Mouse (Mus musculus) neural tube, embryonic 14.5 days (tissue): Measurements from ENCODE around the gene Ube3b. TPM values are rescaled to one million over a fixed set of nuclear protein-coding genes. Genes with fewer than 3 reads are reported as not detected.

Experiments used
- ATAC-seq: fragments of 200-750 bp; cut with Nextera tagmentation; 2 replicates; pipeline ENCODE4 v1.8.0; 2017; ENCODE audit warnings: low read depth, mild to moderate bottlenecking, moderate TSS enrichment, moderate library complexity
- H3K27ac ChIP-seq: fragments of 300-500 bp; sonication (generic); 2 replicates; pipeline ENCODE4 v1.5.1; 2014; ENCODE audit warnings: low read depth, mild to moderate bottlenecking, control low read depth, low read length, moderate library complexity, mixed read lengths
- H3K27me3 ChIP-seq: fragments of 300-500 bp; sonication (generic); 2 replicates; pipeline ENCODE4 v1.6.1; 2014; ENCODE audit warnings: low read length; ENCODE audit not compliant: control insufficient read depth, insufficient read depth
- H3K36me3 ChIP-seq: fragments of 300-500 bp; sonication (generic); 2 replicates; pipeline ENCODE4 v1.6.1; 2014; ENCODE audit warnings: low read length, mixed read lengths; ENCODE audit not compliant: control insufficient read depth, insufficient read depth
- H3K4me1 ChIP-seq: fragments of 300-500 bp; sonication (generic); 2 replicates; pipeline ENCODE4 v1.6.1; 2014; ENCODE audit warnings: low read length; ENCODE audit not compliant: control insufficient read depth, insufficient read depth
- H3K4me2 ChIP-seq: fragments of 300-500 bp; sonication (generic); 2 replicates; pipeline ENCODE4 v1.6.1; 2014; ENCODE audit warnings: mild to moderate bottlenecking, low read depth, low read length, control low read depth
- H3K4me3 ChIP-seq: fragments of 300-500 bp; sonication (generic); 2 replicates; pipeline ENCODE4 v1.5.1; 2014; ENCODE audit warnings: low read depth, low read length, control low read depth, mixed read lengths
- H3K9ac ChIP-seq: fragments of 300-500 bp; sonication (generic); replicated peaks from 2 replicates; pipeline ENCODE4 v1.6.1; 2014; ENCODE audit warnings: low read depth, mild to moderate bottlenecking, control low read depth, low read length, mixed read lengths
- H3K9me3 ChIP-seq: fragments of 300-500 bp; sonication (generic); 2 replicates; pipeline ENCODE4 v1.6.1; 2016; ENCODE audit warnings: low read length; ENCODE audit not compliant: control insufficient read depth
- WGBS: fragments of 180-500 bp; shearing (Covaris S2); extraction: QIAGEN DNeasy Blood & Tissue Kit; methylation state at CpG from one replicate; pipeline ENCODE4 v1.1.7; 2014; 5-methylcytosine and 5-hydroxymethylcytosine counted together
- polyA plus RNA-seq: library from polyadenylated mRNA; unstranded; fragments of >200 nt; fragmentation: Nextera tagmentation; extraction: Ambion mirVana; gene quantifications from 2 replicates; pipeline ENCODE4 v1.2.1, GENCODE M21; 2014

The Ube3b gene
- polyA plus RNA-seq, 1 experiment from 2014 or later, result 46.7 TPM

DNA sequence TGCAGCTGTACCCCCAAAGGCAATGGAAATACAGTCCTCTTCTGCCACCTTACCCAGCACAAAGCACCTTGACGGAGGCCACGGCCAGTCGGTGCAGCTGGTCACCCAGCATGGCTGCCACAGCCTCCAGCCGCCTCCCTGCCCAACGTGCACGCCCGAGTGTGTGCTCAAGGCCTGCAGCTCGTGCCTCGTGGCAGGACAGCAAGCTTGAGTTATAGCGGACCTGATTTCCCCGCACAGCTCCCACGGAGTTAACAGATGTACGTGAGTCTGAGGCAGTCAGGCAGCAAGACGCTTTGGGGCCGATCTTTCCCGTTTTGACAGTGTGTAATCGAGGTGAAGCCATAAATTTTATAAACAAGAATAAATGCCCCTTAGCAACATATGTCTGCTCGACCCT lies 48.2 kb downstream of the Ube3b start:
- peak; percentile 41; the same call in 1 of the 2 replicates for ATAC-seq
- no peak overlapping the region for H3K9ac ChIP-seq

DNA sequence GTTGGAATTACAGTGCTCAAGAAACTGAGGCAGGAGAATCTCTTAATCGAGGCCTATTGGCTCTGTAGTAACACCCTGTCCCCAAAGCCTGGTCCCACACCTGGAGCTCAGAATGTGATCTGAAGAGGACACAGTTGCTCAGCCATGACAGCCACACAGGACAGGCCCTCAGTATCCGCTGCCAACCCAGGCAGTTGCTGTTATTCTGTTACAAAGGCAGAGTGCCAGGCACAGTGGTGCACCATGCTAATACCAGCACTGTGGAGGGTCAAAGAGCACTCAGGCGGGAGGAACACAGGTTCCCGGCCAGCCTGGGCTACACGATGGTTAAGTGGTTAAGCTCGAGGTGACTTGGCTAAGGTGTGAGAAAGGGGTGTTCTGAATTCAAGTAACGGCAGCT lies 49.4 kb downstream of the Ube3b start:
- WGBS, result 88% methylated on average over 7 of the region's 7 CpGs
- Histone ChIP-seq H3K4me1 (0 out of 2 replicates have a peak, but pooled peaks cover 10% of the 10 kb centered on the region), H3K27ac (no peak overlapping the region), H3K36me3 (no peaks in the 10 kb centered on the region), H3K27me3 (no peaks in the 10 kb centered on the region), H3K9me3 (no peaks in the 10 kb centered on the region), H3K4me3 (no peak overlapping the region), H3K4me2 (no peak overlapping the region), H3K9ac (no peak overlapping the region)
- ATAC-seq, result no peak

More for the DNA sequence above, 48.2 kb downstream of the Ube3b start:
- 27% methylated on average over 18 of the region's 18 CpGs for WGBS
- Histone ChIP-seq H3K36me3 (no peaks in the 10 kb centered on the region), H3K4me2 (no peak overlapping the region), H3K9me3 (no peaks in the 10 kb centered on the region), H3K27ac (no peak overlapping the region; the same call in 1 of the 2 replicates), H3K27me3 (no peaks in the 10 kb centered on the region), H3K4me3 (no peak overlapping the region), H3K4me1 (0 out of 2 replicates have a peak, but pooled peaks cover 10% of the 10 kb centered on the region)

DNA sequence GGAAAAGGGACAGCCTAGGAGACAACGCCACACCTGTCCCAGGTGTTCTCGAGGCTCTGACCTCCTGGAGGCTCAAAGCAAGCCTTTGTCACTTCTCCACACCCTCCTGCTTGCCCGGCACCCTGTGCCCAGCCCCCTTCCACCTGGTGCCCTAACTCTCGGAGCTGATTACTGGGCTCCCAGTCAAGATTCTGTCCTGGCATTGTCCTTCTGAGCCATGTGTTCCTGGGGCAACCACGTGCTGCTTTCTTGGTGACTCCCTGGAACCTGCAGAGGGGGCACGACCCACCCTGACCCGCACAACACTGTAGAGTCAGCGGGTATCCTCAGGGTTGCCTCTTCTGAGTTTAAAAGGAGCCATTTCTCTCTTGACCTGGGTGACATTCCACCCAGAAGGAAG lies 54.0 kb downstream of the Ube3b start:
- Histone ChIP-seq H3K9ac (no peak overlapping the region), H3K4me1 (0 out of 2 replicates have a peak, but pooled peaks cover 5% of the 10 kb centered on the region), H3K4me2 (no peak overlapping the region), H3K27me3 (no peaks in the 10 kb centered on the region), H3K4me3 (no peak overlapping the region), H3K36me3 (peaks cover 3% of the 10 kb centered on the region; the same call in 1 of the 2 replicates), H3K27ac (no peak overlapping the region), H3K9me3 (no peaks in the 10 kb centered on the region)
- no peak for ATAC-seq
- 92% methylated on average over 8 of the region's 8 CpGs for WGBS

DNA sequence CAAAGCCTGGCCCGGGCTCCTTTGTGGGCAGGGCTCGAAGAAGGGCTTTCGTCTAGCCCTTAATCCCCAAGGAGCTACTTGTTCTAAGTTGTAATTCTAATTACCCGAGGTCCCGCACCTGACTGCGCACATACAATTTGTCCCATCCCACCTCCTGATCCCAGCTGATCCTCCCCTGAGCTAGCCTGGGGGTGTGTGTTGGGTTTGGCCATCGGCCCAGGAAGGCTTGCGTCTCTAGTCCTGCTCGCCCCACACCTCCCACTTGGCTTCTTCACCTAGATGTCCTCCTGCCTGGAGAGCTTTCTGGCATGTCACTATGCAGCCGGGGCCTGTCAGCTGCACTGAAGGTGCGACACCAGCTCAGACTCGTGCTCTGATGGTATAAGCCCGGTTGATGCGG lies 55.2 kb downstream of the Ube3b start:
- H3K36me3 ChIP-seq, result peaks cover 3% of the 10 kb centered on the region; the same call in 1 of the 2 replicates
- no peak for ATAC-seq
- H3K4me3 ChIP-seq, result no peak overlapping the region
- WGBS, result 89% methylated on average over 14 of the region's 14 CpGs
- H3K9me3 ChIP-seq, result no peaks in the 10 kb centered on the region
- H3K9ac ChIP-seq, result no peak overlapping the region
- H3K4me2 ChIP-seq, result no peak overlapping the region
- H3K4me1 ChIP-seq, result 0 out of 2 replicates have a peak, but pooled peaks cover 4% of the 10 kb centered on the region
- H3K27ac ChIP-seq, result no peak overlapping the region
- H3K27me3 ChIP-seq, result no peaks in the 10 kb centered on the region

- Histone ChIP-seq H3K27ac (peak within 1 kb of the TSS; percentile 75), H3K9me3 (no peaks in the 10 kb centered on the region), H3K4me2 (peak within 1 kb of the TSS; percentile 78), H3K36me3 (0 out of 2 replicates have a peak, but pooled peaks cover 4% of the 10 kb centered on the region), H3K4me3 (peak within 1 kb of the TSS; percentile 75), H3K9ac (peak within 1 kb of the TSS; percentile 72), H3K27me3 (no peaks in the 10 kb centered on the region), H3K4me1 (peaks cover 7% of the 10 kb centered on the region; the same call in 1 of the 2 replicates)
- peak; percentile 98 for ATAC-seq
- 3% methylated on average over 43 of the region's 43 CpGs for WGBS
Observed at GRCm38 (mm10) chr5:114443566-114444367, 63.4 kb downstream of the Ube3b start, which contains the start of the genes Mmab and Mvk. Gene Mmab (minus strand): TSS chr5:114444060. Gene Mvk (plus strand): TSS chr5:114444269.

DNA sequence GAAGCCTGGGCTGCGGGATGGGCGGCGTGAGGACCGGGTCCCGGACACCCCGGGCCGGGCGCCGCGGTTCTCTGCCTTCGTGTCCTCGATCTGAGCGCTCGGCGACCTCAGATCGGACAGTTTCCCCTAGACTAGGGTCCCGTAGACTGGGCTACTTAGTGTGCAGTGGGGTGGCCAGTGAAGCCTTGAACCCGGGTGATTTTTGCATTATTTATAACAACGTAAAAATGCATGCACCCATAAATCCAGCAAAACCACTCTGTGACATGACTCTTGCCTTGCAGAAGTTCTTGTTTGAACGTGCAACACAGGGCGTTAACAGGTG lies 63.9 kb downstream of the Ube3b start:
- ATAC-seq, result no peak; the same call in 1 of the 2 replicates
- Histone ChIP-seq H3K36me3 (0 out of 2 replicates have a peak, but pooled peaks cover 4% of the 10 kb centered on the region), H3K9me3 (no peaks in the 10 kb centered on the region), H3K27ac (peak overlapping the region; percentile 55; the same call in 1 of the 2 replicates), H3K4me1 (peaks cover 7% of the 10 kb centered on the region; the same call in 1 of the 2 replicates), H3K4me2 (peak overlapping the region; percentile 78), H3K9ac (peak overlapping the region; percentile 72), H3K4me3 (peak overlapping the region; percentile 75), H3K27me3 (no peaks in the 10 kb centered on the region)
- under 1% methylated on average over 21 of the region's 21 CpGs for WGBS

GRCm38 (mm10) chr5:114449011-114449410 lies 68.6 kb downstream of the Ube3b start:
- H3K36me3 ChIP-seq, result peaks cover 8% of the 10 kb centered on the region; the same call in 1 of the 2 replicates
- H3K9me3 ChIP-seq, result no peaks in the 10 kb centered on the region
- ATAC-seq, result no peak
- no peak overlapping the region for H3K9ac ChIP-seq
- no peak overlapping the region for H3K27ac ChIP-seq
- no peak overlapping the region for H3K4me3 ChIP-seq
- no peaks in the 10 kb centered on the region for H3K27me3 ChIP-seq
- no peak overlapping the region for H3K4me2 ChIP-seq
- WGBS, result 97% methylated on average over 4 of the region's 4 CpGs
- peaks cover 7% of the 10 kb centered on the region; the same call in 1 of the 2 replicates for H3K4me1 ChIP-seq

DNA sequence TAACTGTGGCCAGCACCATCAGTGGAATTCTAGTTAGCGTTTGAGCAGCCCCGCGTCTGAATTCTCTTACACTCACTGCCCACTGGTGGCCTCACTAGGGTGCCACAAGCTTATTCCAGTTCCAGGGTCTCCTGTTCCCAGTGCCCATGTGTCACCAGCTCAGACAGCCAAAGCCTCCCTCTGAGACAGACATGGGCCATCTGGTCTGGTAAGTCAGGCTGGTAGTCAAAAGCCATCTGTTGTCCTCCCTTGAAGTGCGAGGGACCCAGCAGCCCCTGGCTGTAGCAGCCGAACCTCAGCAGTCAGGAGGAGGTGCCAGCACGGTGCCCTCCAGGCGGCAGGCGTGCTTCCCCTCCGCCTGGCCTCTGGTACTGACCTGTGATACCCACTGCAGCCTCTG lies 75.9 kb downstream of the Ube3b start:
- Histone ChIP-seq H3K27ac (no peak overlapping the region), H3K9me3 (no peaks in the 10 kb centered on the region), H3K36me3 (no peaks in the 10 kb centered on the region), H3K27me3 (no peaks in the 10 kb centered on the region), H3K4me2 (no peak overlapping the region), H3K4me1 (no peaks in the 10 kb centered on the region), H3K4me3 (no peak overlapping the region), H3K9ac (no peak overlapping the region)
- WGBS, result 64% methylated on average over 9 of the region's 9 CpGs
- no peak for ATAC-seq

GRCm38 (mm10) chr5:114456995-114457605 lies 76.7 kb downstream of the Ube3b start:
- H3K4me1 ChIP-seq, result no peaks in the 10 kb centered on the region
- no peak overlapping the region for H3K9ac ChIP-seq
- no peak overlapping the region for H3K4me3 ChIP-seq
- no peaks in the 10 kb centered on the region for H3K36me3 ChIP-seq
- no peak for ATAC-seq
- H3K27ac ChIP-seq, result no peak overlapping the region
- H3K27me3 ChIP-seq, result no peaks in the 10 kb centered on the region
- no peak overlapping the region for H3K4me2 ChIP-seq
- H3K9me3 ChIP-seq, result no peaks in the 10 kb centered on the region
- 80% methylated on average over 16 of the region's 16 CpGs for WGBS
